In genomic region chr9:49989464-49990271, GRCm38 (mm10) we compare ENCODE assay signal across 8 mouse cellular contexts.
DNase-seq lines count a peak whose midpoint lies in the region; ATAC-seq lines count a peak whose summit lies in the region.

No protein-coding gene starts in this region.

- H3K9me3 ChIP-seq in embryonic facial prominence, embryonic 12.5 days: no peaks in the 10 kb centered on the region; the same call in 1 of the 2 replicates
- H3K9me3 ChIP-seq in embryonic facial prominence, embryonic 10.5 days: peaks cover 5% of the 10 kb centered on the region; the same call in 1 of the 2 replicates
- no peaks in the 10 kb centered on the region for H3K9me3 ChIP-seq in liver, embryonic 16.5 days (replicated peaks; ENCODE audit: control insufficient read depth, low read length)

- no peaks in the 10 kb centered on the region for H3K27me3 ChIP-seq in embryonic facial prominence, embryonic 12.5 days
- no peaks in the 10 kb centered on the region for H3K27me3 ChIP-seq in embryonic facial prominence, embryonic 10.5 days (replicated peaks; ENCODE audit: low read depth, poor library complexity, severe bottlenecking)
- H3K27me3 ChIP-seq in liver, embryonic 16.5 days (ENCODE audit: control insufficient read depth, insufficient read depth, low read depth, low read length): no peaks in the 10 kb centered on the region

- H3K27ac ChIP-seq in embryonic facial prominence, embryonic 12.5 days: no peak overlapping the region
- no peak overlapping the region for H3K27ac ChIP-seq in embryonic facial prominence, embryonic 10.5 days (replicated peaks)
- H3K27ac ChIP-seq in liver, embryonic 16.5 days (ENCODE audit: low read length): no peak overlapping the region

- DNase-seq in embryonic facial prominence, embryonic 10.5 days (ENCODE audit: low spot score): no peak
- peak; percentile 91 to 96 for DNase-seq in frontal cortex, adult 2 months (ENCODE audit: extremely low spot score in 1 of 2, low spot score in 1 of 2)
- peak; percentile 82 for DNase-seq in heart, postnatal 25 days (ENCODE audit: low spot score)
- DNase-seq in layer of hippocampus, adult 11-12 months (ENCODE audit: low spot score): peak; percentile 80
- DNase-seq in ovary, postnatal 14 days (ENCODE audit: low spot score): peak; percentile 95
- peak; percentile 91 to 95 for DNase-seq in urinary bladder, postnatal 4 days (ENCODE audit: low spot score in 2 of 2)

- H3K4me1 ChIP-seq in embryonic facial prominence, embryonic 12.5 days: peaks cover 6% of the 10 kb centered on the region; the same call in 1 of the 2 replicates
- no peaks in the 10 kb centered on the region for H3K4me1 ChIP-seq in embryonic facial prominence, embryonic 10.5 days
- H3K4me1 ChIP-seq in liver, embryonic 16.5 days (ENCODE audit: control insufficient read depth, low read depth, low read length): no peaks in the 10 kb centered on the region

- intact Hi-C loops in heart, postnatal 25 days (cut with DNase I): no loop called here

- WGBS in embryonic facial prominence, embryonic 12.5 days: 55% methylated on average over 14 of the region's 14 CpGs
- 69% methylated on average over 14 of the region's 14 CpGs for WGBS in embryonic facial prominence, embryonic 10.5 days
- 48% methylated on average over 14 of the region's 14 CpGs for WGBS in liver, embryonic 16.5 days (ENCODE audit: insufficient replicate concordance)

- no peak overlapping the region for H3K4me2 ChIP-seq in embryonic facial prominence, embryonic 12.5 days (replicated peaks)
- H3K4me2 ChIP-seq in liver, embryonic 16.5 days (ENCODE audit: low read depth, low read length): no peak overlapping the region

- no peaks in the 10 kb centered on the region for H3K36me3 ChIP-seq in embryonic facial prominence, embryonic 12.5 days
- H3K36me3 ChIP-seq in embryonic facial prominence, embryonic 10.5 days (replicated peaks): no peaks in the 10 kb centered on the region
- no peaks in the 10 kb centered on the region for H3K36me3 ChIP-seq in liver, embryonic 16.5 days (ENCODE audit: control insufficient read depth, insufficient read depth)

- peak; percentile 77 for ATAC-seq in embryonic facial prominence, embryonic 12.5 days (ENCODE audit: insufficient number of reproducible peaks, insufficient read depth, low FRiP score, low TSS enrichment)
- peak; percentile 54; the same call in 1 of the 2 replicates for ATAC-seq in liver, embryonic 16.5 days (ENCODE audit: low read depth)

- H3K4me3 ChIP-seq in embryonic facial prominence, embryonic 12.5 days: no peak overlapping the region
- H3K4me3 ChIP-seq in embryonic facial prominence, embryonic 10.5 days: no peak overlapping the region
- H3K4me3 ChIP-seq in liver, embryonic 16.5 days (ENCODE audit: low read depth, low read length): no peak overlapping the region

- no peak overlapping the region for H3K9ac ChIP-seq in embryonic facial prominence, embryonic 12.5 days
- H3K9ac ChIP-seq in liver, embryonic 16.5 days (ENCODE audit: low read depth, low read length): no peak overlapping the region
